8 mouse cellular contexts compared by ENCODE assay signal in the genomic region with DNA sequence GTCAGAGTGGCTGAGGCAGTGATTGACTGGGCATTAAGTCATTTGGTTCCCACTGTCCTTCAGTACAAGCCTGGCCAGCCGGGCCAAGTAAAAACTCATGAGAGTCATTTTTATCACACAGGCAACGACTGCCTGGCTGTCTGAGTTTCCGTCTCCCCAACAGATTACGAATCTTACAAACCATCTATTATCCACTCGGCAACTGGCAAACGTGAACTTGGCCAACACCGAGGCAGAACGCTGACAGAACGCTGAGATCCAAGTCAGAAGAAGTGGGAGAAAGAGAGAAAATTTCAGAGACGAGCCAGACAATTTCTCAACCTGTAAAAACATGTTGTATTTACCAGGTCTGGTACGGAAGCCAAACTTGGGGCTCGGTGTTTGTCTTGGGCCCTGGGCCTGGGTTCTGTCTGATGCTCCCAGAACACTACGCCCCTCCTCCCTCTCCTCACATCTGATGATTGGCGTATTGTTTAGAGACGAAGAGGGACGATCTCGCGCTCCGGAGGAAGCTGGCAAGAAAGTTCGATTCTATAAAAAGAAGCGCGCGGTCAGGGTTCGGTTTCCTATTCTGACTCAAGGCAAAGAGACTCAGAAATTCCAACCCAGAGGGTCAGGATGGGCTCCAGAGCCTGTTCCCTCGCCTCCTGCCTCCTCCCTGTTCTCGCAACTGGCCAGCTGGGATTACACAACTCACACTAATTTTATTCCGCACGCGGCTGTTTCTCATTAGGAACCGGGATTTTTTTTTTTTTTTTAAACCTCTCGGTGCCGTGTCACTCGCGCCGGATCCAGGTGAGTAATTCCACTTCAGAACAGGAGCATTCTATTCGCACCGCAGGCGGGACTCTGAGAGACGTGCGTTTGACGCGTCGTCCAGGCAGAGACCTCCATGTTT. TPM values are rescaled to one million over a fixed set of nuclear protein-coding genes. Genes with fewer than 3 reads are reported as not detected.
DNase-seq lines count a peak whose midpoint lies in the region; ATAC-seq and TF ChIP-seq lines count a peak whose summit lies in the region.

No protein-coding gene starts in this region.

- H3K4me1 ChIP-seq in forebrain, embryonic 14.5 days (ENCODE audit: control insufficient read depth, insufficient read depth, low read length): peaks cover 22% of the 10 kb centered on the region
- H3K4me1 ChIP-seq in heart, postnatal 0 days (ENCODE audit: control insufficient read depth, insufficient read depth): peaks cover 13% of the 10 kb centered on the region
- peaks cover 42% of the 10 kb centered on the region for H3K4me1 ChIP-seq in liver, embryonic 12.5 days

- TF ChIP-seq CTCF in heart, postnatal 0 days (IDR thresholded peaks at IDR 0.05; ENCODE audit: low read depth): no peak

- 0 out of 2 replicates have a peak overlapping the region, but pooled peaks have one; percentile 11 for H3K27ac ChIP-seq in forebrain, embryonic 14.5 days (ENCODE audit: low read depth, low read length)
- H3K27ac ChIP-seq in heart, postnatal 0 days (ENCODE audit: low read depth): peak overlapping the region; percentile 71
- H3K27ac ChIP-seq in liver, embryonic 12.5 days: no peak overlapping the region

- no peak for TF ChIP-seq EP300 in heart, postnatal 0 days (IDR thresholded peaks at IDR 0.05; ENCODE audit: low read depth)

- 3% methylated on average over 43 of the region's 43 CpGs for WGBS in forebrain, embryonic 14.5 days
- 2% methylated on average over 43 of the region's 43 CpGs for WGBS in heart, postnatal 0 days
- WGBS in liver, embryonic 12.5 days (ENCODE audit: insufficient replicate concordance): 3% methylated on average over 43 of the region's 43 CpGs

- peak overlapping the region; percentile 55 for H3K4me2 ChIP-seq in forebrain, embryonic 14.5 days (ENCODE audit: low read length)
- H3K4me2 ChIP-seq in heart, postnatal 0 days (ENCODE audit: low read depth, low read length): peak overlapping the region; percentile 62
- peak overlapping the region; percentile 76 for H3K4me2 ChIP-seq in liver, embryonic 12.5 days

- H3K36me3 ChIP-seq in forebrain, embryonic 14.5 days (ENCODE audit: control insufficient read depth, insufficient read depth, low read length): no peaks in the 10 kb centered on the region
- no peaks in the 10 kb centered on the region for H3K36me3 ChIP-seq in heart, postnatal 0 days (replicated peaks; ENCODE audit: control insufficient read depth, insufficient read depth, low read length)
- no peaks in the 10 kb centered on the region for H3K36me3 ChIP-seq in liver, embryonic 12.5 days

- peak overlapping the region; percentile 33 for H3K9ac ChIP-seq in forebrain, embryonic 14.5 days (ENCODE audit: low read length)
- peak overlapping the region; percentile 37 for H3K9ac ChIP-seq in heart, postnatal 0 days (replicated peaks; ENCODE audit: low read depth, low read length)
- H3K9ac ChIP-seq in liver, embryonic 12.5 days: peak overlapping the region; percentile 67

- H3K27me3 ChIP-seq in forebrain, embryonic 14.5 days (replicated peaks; ENCODE audit: control insufficient read depth, insufficient read depth, low read length): no peaks in the 10 kb centered on the region; the same call in 1 of the 2 replicates
- no peaks in the 10 kb centered on the region for H3K27me3 ChIP-seq in heart, postnatal 0 days (ENCODE audit: control insufficient read depth, insufficient read depth, low read length)
- H3K27me3 ChIP-seq in liver, embryonic 12.5 days (replicated peaks): peaks cover 69% of the 10 kb centered on the region

- H3K4me3 ChIP-seq in forebrain, embryonic 14.5 days (ENCODE audit: low read depth, low read length): peak overlapping the region; percentile 23
- H3K4me3 ChIP-seq in heart, postnatal 0 days (ENCODE audit: low read depth, low read length): peak overlapping the region; percentile 42
- H3K4me3 ChIP-seq in liver, embryonic 12.5 days: peak overlapping the region; percentile 53

- no peaks in the 10 kb centered on the region for H3K9me3 ChIP-seq in forebrain, embryonic 14.5 days (replicated peaks; ENCODE audit: control insufficient read depth, low read length)
- H3K9me3 ChIP-seq in heart, postnatal 0 days (replicated peaks; ENCODE audit: control insufficient read depth, low read length): no peaks in the 10 kb centered on the region
- no peaks in the 10 kb centered on the region for H3K9me3 ChIP-seq in liver, embryonic 12.5 days (replicated peaks)

- no peak for ATAC-seq in forebrain, embryonic 14.5 days
- peak; percentile 49; the same call in 1 of the 2 replicates for ATAC-seq in heart, postnatal 0 days (ENCODE audit: insufficient read depth, low read depth)
- 0 out of 2 replicates have a peak, but pooled peaks have one; percentile 47 for ATAC-seq in liver, embryonic 12.5 days

- peak; percentile 52 for DNase-seq in CD4-positive, CD25-positive, alpha-beta regulatory T cell, adult 2 months (ENCODE audit: low read depth, low spot score)
- peak; percentile 72 for DNase-seq in brain, adult 2 months (ENCODE audit: low read depth, low spot score)
- peak; percentile 59 for DNase-seq in forebrain, embryonic 14.5 days (ENCODE audit: low spot score)
- peak; percentile 65 for DNase-seq in heart, postnatal 0 days (ENCODE audit: low spot score)
- DNase-seq in kidney, postnatal 25 days: peak; percentile 65 to 72
- peak; percentile 16 to 17 for DNase-seq in natural killer cell, adult 2 months (ENCODE audit: low spot score in 2 of 2)
- peak; percentile 24 for DNase-seq in testis, postnatal 14 days (ENCODE audit: low spot score)

RNA-seq across cellular contexts. Expression of a gene that starts 46.6 kb away (rescaled TPM):
- 14.6 and 18.9 TPM in 2 replicates for polyA plus RNA-seq in forebrain, embryonic 14.5 days (2014; fragmentation: Nextera tagmentation; extraction: Ambion mirVana)
- total RNA-seq in heart, postnatal 0 days (2014; rRNA removed; ENCODE audit: low replicate concordance): 11.4 and 17.4 TPM in 2 replicates
- 4.8 and 5.2 TPM in 2 replicates for polyA plus RNA-seq in heart, postnatal 0 days (2015; fragmentation: Nextera tagmentation; extraction: Ambion mirVana)
- polyA plus RNA-seq in liver, embryonic 12.5 days (2016; fragmentation: Nextera tagmentation; extraction: Ambion mirVana): 13.0 and 13.8 TPM in 2 replicates

Comparison
In these comparisons a context has a peak if more than half of its experiments do, and no peak if none do; other contexts are left out.
1. DNase-seq: peak in every context shown above with its lines; median percentile 72 in brain, adult 2 months; 68 in kidney, postnatal 25 days; 65 in heart, postnatal 0 days; 59 in forebrain, embryonic 14.5 days; 52 in CD4-positive, CD25-positive, alpha-beta regulatory T cell, adult 2 months; 24 in testis, postnatal 14 days; 16 in natural killer cell, adult 2 months.